Mouse (Mus musculus) naive thymus-derived CD4-positive, alpha-beta T cell, adult 2 months (primary cell): ENCODE data around the gene Figla.

Experiments
- DNase-seq: peaks from one replicate; pipeline ENCODE4 v3.0.0-alpha.2; 2011; ENCODE audit warnings: low read depth

Figla gene

DNA sequence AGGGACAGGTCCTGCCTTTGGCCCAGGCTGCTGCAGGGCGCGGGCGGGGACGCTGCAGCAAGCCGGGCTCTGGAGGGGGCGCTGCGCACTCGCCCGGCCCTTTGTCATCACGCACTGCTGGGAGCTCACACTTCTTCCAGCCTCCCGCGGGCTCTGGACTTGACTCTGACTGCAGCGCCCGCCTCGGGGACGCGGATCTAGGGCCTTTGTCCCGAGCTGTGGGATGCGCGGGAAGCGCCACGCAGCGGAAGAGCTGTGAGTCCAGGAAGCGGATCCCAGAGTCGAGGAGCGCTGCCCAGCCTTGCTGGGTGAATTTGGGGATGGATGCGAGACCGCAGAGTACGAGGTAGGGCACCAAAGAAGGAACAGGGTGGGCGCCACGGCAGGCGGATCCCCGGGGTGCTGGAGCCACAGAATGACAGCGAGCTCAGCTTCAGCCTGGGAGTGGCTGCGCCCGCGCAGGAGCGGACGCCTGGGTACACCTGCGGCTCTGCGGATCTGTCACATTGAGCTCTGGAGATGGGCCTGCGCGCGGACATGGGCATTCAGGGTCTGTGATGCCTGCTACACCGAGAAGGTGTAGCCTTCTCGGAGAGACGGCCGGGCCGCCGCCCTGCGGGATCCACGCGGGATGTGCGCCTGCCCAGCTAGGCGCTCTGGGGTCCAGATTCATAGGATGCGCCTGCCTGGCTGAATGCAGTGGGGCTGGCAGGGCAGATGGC, 12.8 kb downstream of the Figla start, which contains the start of gene Add2:
TSS of gene Add2 (plus strand) at position 81 of the 722 bp plus-strand sequence.
- no peak for DNase-seq

GRCm38 (mm10) chr6:86029323-86029713, 13.3 kb downstream of the Figla start:
- DNase-seq: no peak

DNA sequence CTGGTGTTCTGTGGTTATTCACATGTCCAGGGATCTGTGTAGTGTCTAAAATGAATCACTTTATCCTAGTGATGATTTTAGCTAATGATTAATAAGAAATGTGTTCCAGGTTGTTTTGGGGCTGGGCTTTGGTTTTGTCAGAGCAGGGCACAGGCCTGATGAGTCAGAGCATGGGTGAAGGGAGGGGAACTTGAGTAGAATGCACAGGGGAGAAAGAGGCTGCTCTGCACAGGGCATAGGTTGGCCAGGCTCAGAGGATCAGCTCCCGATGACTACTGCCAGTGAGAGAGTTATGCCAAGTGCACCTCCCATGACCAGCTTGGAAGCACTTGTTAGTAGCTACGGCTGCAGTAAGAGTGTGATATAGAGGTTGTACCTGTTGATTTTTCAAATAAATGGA, 15.6 kb downstream of the Figla start:
- DNase-seq: no peak

DNA sequence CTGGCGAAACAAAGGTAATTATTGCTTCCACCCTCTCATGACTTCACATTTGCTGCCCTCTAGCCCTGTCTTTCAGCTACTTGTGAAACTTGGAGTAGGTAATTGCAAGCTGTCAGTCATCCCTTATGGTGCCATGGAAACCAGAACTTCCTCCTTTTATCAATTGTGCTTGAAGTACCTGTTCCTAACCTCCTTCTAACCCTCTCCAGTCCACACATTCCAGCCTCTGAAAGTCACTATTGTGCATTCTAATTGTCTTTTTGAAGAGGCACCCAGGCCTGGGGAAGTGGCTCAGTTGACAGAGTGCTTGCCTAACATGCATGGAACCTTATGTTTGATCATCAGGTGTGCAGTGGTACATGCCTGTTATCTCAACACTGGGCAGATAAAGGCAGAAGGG, 17.7 kb downstream of the Figla start:
- no peak for DNase-seq

GRCm38 (mm10) chr6:86038901-86039300, 22.9 kb downstream of the Figla start:
- DNase-seq: no peak

GRCm38 (mm10) chr6:86040140-86040539, 24.2 kb downstream of the Figla start:
- DNase-seq: no peak

DNA sequence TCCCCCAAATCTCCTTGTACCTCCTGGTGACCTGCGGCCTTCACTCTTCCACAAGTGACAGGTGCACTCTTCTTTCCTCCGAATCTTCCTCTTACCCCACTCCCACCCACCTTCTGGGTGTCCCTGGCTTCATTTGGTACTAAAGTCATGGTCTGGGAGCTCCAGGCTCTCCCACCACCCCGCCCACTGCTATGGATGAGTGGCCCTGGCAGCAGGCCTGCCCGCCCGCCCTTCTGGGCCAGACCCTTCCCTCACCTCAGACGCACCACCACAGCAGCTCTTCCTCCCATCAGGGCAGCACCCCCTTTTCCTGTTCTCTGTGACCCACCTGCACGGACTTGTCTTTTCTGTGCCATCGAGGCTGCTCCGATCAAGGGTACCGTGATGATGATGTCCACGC, 31.5 kb downstream of the Figla start:
- DNase-seq: no peak

DNA sequence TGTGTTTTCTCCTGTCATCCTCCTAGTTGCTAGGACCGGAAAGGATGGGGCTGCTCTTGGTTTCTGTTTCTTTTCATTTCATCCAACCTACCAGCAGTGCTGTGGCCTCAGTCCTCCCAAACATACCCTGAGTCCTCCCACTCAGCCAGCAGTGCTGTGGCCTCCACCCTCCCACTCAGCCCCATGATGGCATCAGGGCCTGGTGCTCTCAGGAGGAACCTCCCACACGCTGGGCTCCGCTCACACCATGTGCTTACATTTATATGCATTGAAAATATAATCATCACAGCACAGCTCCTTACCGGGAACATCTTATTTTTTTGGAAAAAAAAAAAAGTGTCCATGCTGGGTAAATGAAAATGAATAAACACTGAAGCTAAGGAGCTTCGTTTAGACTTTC, 32.5 kb downstream of the Figla start:
- no peak for DNase-seq

DNA sequence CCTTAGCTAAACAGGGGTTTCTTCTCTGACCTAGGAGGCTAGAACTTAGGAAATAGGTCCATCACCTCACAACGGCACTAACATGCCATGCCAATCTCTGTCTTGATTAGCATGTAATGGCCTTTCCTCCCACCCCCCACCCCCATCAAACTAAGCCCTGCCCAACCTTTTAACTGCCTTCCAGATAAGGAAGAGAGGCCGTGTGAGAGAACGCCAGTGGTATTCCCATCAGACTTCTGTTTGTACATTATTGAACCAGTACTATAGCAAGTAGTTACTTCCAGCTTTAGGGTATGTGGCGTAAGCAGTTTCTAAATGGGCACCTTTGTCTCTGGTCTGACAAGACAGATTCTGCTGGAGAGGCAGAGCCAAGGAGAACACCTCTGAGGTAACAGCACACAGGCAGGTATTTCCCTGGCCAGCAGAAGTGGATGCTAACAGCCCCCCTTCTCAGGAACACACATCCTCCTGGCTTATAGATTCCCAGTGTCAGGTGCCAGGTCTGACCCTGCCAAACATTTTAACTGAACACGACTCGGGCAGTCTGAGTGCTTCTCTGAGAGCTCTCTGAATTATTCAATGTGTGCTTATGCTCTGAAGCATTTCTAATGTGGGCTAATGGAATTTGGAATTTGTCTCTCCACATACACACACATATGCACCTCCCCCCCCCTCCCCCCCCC, 34.8 kb downstream of the Figla start:
- DNase-seq: no peak

GRCm38 (mm10) chr6:86052032-86052459, 36.1 kb downstream of the Figla start:
- DNase-seq: no peak

DNA sequence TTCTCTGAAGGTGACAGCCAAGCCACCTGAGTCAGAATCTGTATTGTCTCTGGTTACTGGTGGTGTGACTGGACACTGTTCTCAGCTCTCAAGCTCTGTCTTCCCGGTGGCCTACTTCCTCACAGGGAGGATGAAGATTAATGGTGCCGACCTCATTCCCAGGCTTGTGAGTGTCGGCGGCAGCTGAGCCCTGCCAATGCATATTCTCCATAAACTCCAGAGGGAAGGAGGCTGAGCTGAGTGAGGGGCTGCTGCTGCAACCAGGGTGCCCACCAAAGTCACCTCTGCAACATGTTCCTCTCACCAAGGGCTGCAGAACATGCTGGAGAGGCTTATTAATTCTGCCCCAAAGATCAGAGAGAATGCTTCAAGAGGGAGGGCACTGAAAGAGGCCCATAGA, 36.6 kb downstream of the Figla start:
- DNase-seq: no peak

DNA sequence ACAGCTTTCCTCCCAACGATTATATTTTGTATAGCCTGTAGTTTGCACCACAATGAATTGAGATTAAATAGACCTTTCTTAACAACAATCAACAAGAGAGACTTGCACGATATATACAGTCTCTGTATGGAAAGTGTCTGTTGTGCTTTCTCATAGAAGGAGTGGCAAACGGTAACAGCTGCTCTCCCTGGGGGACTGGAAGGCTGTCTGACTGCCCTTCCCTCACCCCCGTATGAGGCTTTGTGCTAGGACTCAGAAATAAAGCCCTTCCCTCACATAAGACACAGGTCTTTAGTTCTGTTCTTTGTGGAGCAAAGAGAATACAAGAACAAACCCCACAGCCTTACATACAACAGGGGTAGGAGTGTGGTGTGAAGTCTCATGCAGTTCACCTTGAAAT, 37.1 kb downstream of the Figla start:
- DNase-seq: no peak

GRCm38 (mm10) chr6:86053594-86053993, 37.6 kb downstream of the Figla start:
- no peak for DNase-seq

GRCm38 (mm10) chr6:86058475-86058874, 42.5 kb downstream of the Figla start:
- no peak for DNase-seq

- DNase-seq: no peak
Observed at GRCm38 (mm10) chr6:86059151-86059853, 43.3 kb downstream of the Figla start.

DNA sequence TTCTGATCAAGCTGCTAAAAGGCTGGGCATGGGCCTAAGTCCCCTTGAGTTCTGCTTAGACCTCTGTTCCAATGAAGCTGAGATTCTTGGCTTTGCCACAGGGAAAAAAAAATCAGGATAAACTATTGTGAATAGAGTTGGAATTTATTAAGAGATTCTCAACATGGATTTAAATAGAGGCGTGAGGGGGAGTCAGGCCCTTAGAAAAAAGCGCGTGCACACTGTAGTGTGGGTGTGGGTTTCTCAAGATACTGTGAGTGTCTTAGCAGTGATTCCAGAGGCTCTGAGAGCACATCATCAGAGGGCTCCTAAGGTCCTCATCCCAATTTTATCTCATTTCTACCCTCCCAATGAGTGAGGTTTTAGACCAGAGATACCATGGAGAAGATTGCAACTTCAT, 44.2 kb downstream of the Figla start:
- DNase-seq: no peak

- DNase-seq: no peak
Observed at GRCm38 (mm10) chr6:86062226-86062625, 46.3 kb downstream of the Figla start.

DNA sequence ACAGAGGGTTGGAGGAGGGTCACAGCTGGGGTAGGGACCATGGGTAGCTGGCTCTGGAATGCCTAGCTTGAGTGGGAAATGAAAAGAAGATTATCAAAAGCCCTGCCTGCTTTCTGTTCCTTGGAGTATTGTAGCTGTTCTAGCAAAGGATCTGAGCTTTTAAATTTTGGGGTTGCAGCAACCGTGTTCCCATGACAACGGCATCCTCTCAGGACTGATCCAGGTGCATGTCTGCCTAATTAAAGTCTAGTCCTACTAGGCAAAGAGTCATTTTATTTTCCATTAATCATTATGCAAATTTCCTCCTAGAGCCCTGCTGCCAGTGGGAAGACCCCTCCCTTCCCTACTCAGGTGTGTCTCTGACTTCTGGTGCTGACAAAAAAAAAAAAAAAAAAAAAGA, 46.7 kb downstream of the Figla start:
- DNase-seq: no peak

GRCm38 (mm10) chr6:86064318-86065016, 48.5 kb downstream of the Figla start:
- no peak for DNase-seq

DNA sequence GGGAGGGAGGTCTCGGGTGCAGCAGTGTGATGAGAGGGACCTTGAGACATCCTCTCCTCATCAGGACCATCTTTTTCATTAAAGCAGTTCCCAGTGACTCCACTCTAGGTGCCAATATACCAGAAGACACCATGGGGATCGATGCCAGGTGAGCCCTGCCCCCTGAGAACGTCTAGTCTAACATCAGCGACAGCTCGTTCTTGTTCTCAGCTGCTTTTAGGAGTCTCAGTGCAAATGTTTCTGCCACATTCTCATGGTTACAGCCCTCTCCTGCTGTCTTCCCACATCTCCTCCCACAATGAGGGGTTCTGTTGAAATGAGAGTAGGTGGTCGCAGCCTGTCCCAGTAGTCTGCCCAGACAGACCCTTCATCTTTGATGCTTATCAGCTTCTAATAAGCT, 50.8 kb downstream of the Figla start:
- no peak for DNase-seq

DNA sequence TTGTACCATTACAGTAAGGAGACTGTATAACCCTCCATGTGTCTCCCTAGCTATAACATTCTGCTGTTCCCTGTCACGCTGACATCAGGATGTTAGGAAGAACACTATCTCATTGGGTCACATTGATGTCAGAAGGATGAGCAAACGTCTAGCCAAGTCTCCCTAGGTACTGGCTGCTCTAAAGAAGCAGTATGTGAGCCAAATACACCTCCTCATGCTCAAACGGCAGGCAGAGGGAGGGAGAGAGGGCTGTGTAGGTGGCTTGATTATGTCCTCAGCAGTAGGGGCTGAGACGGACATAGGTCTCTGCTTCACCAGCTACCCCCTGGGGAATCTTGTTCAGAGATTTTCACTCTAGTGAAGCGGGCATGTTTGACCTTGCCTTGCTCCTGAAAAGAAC, 51.2 kb downstream of the Figla start:
- DNase-seq: no peak

DNA sequence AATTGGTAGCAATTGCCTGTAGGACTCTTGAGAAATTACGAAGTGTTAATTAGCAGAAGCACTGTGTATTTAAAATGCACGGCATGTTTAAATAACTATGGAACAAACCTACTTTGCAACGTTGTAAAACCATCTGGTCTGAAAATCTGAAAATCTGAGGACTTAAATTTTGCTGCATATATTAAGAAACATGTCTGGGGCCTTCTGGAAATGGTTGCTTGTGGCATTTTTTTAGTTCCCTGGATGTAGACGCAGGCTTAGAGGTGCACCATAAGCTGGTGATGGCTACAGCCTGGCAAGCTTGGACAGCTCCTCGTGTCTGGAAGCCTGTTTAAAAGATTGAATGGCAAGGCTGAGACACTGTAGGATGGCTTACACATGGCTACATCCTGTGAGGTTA, 53.0 kb downstream of the Figla start:
- DNase-seq: no peak

- DNase-seq: no peak
Observed at GRCm38 (mm10) chr6:86069856-86070255, 53.9 kb downstream of the Figla start.
